ENCODE assay signal across 8 mouse cellular contexts in the genomic region with DNA sequence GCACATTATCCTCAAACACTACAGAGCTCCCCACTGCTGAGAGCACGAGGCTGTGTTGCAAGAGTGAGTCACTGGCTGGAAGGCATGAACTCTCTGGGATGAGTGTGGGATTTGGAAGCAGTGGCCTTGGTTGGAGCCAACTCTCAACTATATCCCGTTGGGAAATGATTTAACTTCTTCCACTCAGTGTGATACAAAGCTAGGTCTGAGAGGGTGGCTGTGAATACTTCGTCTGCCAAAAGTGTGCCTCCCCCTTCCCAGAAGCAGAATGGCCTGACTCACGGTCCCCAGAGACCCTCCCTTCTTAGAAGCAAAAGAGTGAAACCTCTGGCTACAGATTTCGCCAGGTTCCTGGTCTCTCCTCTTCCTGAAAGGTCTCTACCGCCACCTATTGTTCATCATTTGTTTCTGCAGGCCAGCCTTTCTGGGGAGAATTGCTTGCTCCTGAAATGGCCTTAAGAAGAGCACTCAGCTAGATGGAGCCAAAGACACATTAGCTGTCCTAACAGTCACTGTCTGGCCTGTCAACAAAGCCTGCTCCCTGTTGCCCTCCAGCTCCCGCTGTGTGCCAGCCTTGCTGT. TPM values are rescaled to one million over a fixed set of nuclear protein-coding genes. Genes with fewer than 3 reads are reported as not detected.
DNase-seq lines count a peak whose midpoint lies in the region; ATAC-seq and TF ChIP-seq lines count a peak whose summit lies in the region.

No protein-coding gene starts in this region.

- no peaks in the 10 kb centered on the region for H3K36me3 ChIP-seq in neural tube, embryonic 15.5 days

- no peak for TF ChIP-seq POLR2A in cerebellum, adult 2 months (IDR thresholded peaks at IDR 0.05; ENCODE audit: borderline replicate concordance, insufficient read depth, low read length)

- no peak overlapping the region for H3K9ac ChIP-seq in neural tube, embryonic 15.5 days (replicated peaks)

- H3K4me3 ChIP-seq in cerebellum, adult 2 months (replicated peaks; ENCODE audit: insufficient read depth, low read depth, low read length) = no peak overlapping the region
- H3K4me3 ChIP-seq in neural tube, embryonic 15.5 days (replicated peaks) = no peak overlapping the region

- intact Hi-C loops in heart, postnatal 36 days (cut with DNase I) = loop anchor here (2.0 to 5.0 kb wide), 2 partner anchors 156 to 259 kb away; no protein-coding TSS in a partner anchor

- 2% methylated on average over 7 of the region's 7 CpGs for WGBS in cerebellum, adult 2 months
- WGBS in neural tube, embryonic 15.5 days = 8% methylated on average over 7 of the region's 7 CpGs

- peak overlapping the region; percentile 22 for H3K4me2 ChIP-seq in neural tube, embryonic 15.5 days

- peaks cover 8% of the 10 kb centered on the region for H3K4me1 ChIP-seq in cerebellum, adult 2 months (ENCODE audit: control insufficient read depth, insufficient read depth, low read length)
- peaks cover 7% of the 10 kb centered on the region for H3K4me1 ChIP-seq in neural tube, embryonic 15.5 days

- H3K27me3 ChIP-seq in cerebellum, adult 2 months (ENCODE audit: control insufficient read depth, insufficient read depth, low read length) = no peaks in the 10 kb centered on the region
- no peaks in the 10 kb centered on the region for H3K27me3 ChIP-seq in neural tube, embryonic 15.5 days (replicated peaks)

- TF ChIP-seq CTCF in cerebellum, adult 2 months (IDR thresholded peaks at IDR 0.05; ENCODE audit: borderline replicate concordance, insufficient read depth, low read depth, low read length) = peak; percentile 72

- H3K9me3 ChIP-seq in neural tube, embryonic 15.5 days (replicated peaks) = no peaks in the 10 kb centered on the region

- DNase-seq in ES-CJ7 (ENCODE audit: low read depth, low spot score) = peak; percentile 87
- peak; percentile 73 to 82 for DNase-seq in cerebellum, adult 2 months
- peak; percentile 81 for DNase-seq in forelimb bud, embryonic 11.5 days (ENCODE audit: low read depth, low spot score)
- peak; percentile 74 to 82 for DNase-seq in heart, postnatal 36 days
- DNase-seq in layer of hippocampus, adult 18-20 months (ENCODE audit: low spot score in 2 of 2) = peak; percentile 63 to 84
- peak; percentile 76 to 78 for DNase-seq in lung, adult 18-20 months
- peak; percentile 48 for DNase-seq in thymus, postnatal 25 days

- H3K27ac ChIP-seq in cerebellum, adult 2 months (ENCODE audit: insufficient read depth, low read length) = no peak overlapping the region
- peak overlapping the region; percentile 66; the same call in 1 of the 2 replicates for H3K27ac ChIP-seq in neural tube, embryonic 15.5 days (replicated peaks)

- ATAC-seq in neural tube, embryonic 15.5 days (ENCODE audit: low FRiP score) = peak; percentile 89

RNA-seq across cellular contexts. Expression of a gene that starts 24.2 kb away (rescaled TPM):
- 80.1 and 84.8 TPM in 2 replicates for polyA plus RNA-seq in cerebellum, adult 2 months (2012; rRNA removed)
- total RNA-seq in heart, postnatal 36 days (2021) = 10 to 100 TPM; 56.4 to 59.8 TPM
- total RNA-seq in layer of hippocampus, adult 18-20 months (2021) = 10 to 100 TPM; 75.6 to 78.5 TPM
- polyA plus RNA-seq in neural tube, embryonic 15.5 days (2015; fragmentation: Nextera tagmentation; extraction: Ambion mirVana) = 77.5 and 80.4 TPM in 2 replicates
